ENCODE assay signal across 16 mouse cellular contexts in the genomic region with DNA sequence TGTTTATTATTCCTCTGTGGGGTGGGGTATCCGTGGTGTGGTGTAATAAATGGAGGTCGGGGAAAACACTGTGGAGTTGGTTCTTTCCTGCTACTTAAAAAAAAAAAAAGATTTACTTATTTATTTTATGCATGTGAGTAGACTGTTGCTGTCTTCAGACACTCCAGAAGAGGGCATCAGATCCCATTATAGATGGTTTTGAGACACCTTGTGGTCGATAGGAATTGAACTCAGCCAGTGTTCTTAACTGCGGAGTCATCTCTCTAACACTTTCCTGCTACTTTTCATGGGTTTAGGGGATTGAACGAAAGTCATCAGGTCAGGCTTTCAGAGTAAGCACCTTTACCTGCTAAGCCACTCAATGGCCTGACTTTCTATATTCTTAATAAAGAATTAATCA. TPM values are rescaled to one million over a fixed set of nuclear protein-coding genes. Genes with fewer than 3 reads are reported as not detected.
DNase-seq lines count a peak whose midpoint lies in the region; ATAC-seq and TF ChIP-seq lines count a peak whose summit lies in the region.
"Had no signal": no experiment of that assay in that cellular context is flagged by ENCODE, and none has a peak within 500 bp of the region (broad histone marks: within the 10 kb centered on the region; RNA-seq: fewer than 3 reads in every experiment).

No protein-coding gene starts in this region.

- no peak for TF ChIP-seq EP300 in liver, embryonic 14.5 days (IDR thresholded peaks at IDR 0.05; ENCODE audit: low read depth)

- WGBS in embryonic facial prominence, embryonic 11.5 days, result 24% methylated on average over 5 of the region's 5 CpGs
- WGBS in embryonic facial prominence, embryonic 10.5 days, result 28% methylated on average over 5 of the region's 5 CpGs
- WGBS in liver, embryonic 14.5 days (ENCODE audit: insufficient replicate concordance), result 16% methylated on average over 5 of the region's 5 CpGs

- ATAC-seq in embryonic facial prominence, embryonic 11.5 days (replicated peaks; ENCODE audit: insufficient number of reproducible peaks, low FRiP score, low TSS enrichment, low read depth), result no peak
- no peak for ATAC-seq in liver, embryonic 14.5 days (ENCODE audit: insufficient read depth)
- peak; percentile 7 for ATAC-seq in CD4-positive, CD25-positive, alpha-beta regulatory T cell, adult 4 months

- H3K27me3 ChIP-seq in embryonic facial prominence, embryonic 11.5 days (ENCODE audit: control insufficient read depth, insufficient read depth, low read length), result no peaks in the 10 kb centered on the region
- H3K27me3 ChIP-seq in embryonic facial prominence, embryonic 10.5 days (replicated peaks; ENCODE audit: low read depth, poor library complexity, severe bottlenecking), result peaks cover 29% of the 10 kb centered on the region
- no peaks in the 10 kb centered on the region for H3K27me3 ChIP-seq in liver, embryonic 14.5 days (ENCODE audit: control insufficient read depth, insufficient read depth, low read length)

- DNase-seq in embryonic facial prominence, embryonic 11.5 days (ENCODE audit: low spot score), result peak; percentile 19
- DNase-seq in embryonic facial prominence, embryonic 10.5 days (ENCODE audit: low spot score), result no peak
- DNase-seq in liver, embryonic 14.5 days (ENCODE audit: low read depth in 3 of 3, low spot score in 3 of 3), result no peak
- DNase-seq in liver, result no peak
- DNase-seq in brain, embryonic 14.5 days (ENCODE audit: low read depth), result no peak
- no peak for DNase-seq in urinary bladder, adult 18-20 months (ENCODE audit: low spot score in 2 of 2)
- no peak for DNase-seq in adrenal gland, postnatal 36 days
- DNase-seq: cerebellum, postnatal 36 days had no signal

- H3K27ac ChIP-seq in embryonic facial prominence, embryonic 11.5 days (replicated peaks; ENCODE audit: low read depth, low read length), result no peak overlapping the region
- no peak overlapping the region for H3K27ac ChIP-seq in embryonic facial prominence, embryonic 10.5 days (replicated peaks)
- H3K27ac ChIP-seq in liver, embryonic 14.5 days, result no peak overlapping the region

- H3K4me1 ChIP-seq in embryonic facial prominence, embryonic 11.5 days (ENCODE audit: control insufficient read depth, insufficient read depth, low read length), result no peaks in the 10 kb centered on the region
- peaks cover 4% of the 10 kb centered on the region; the same call in 1 of the 2 replicates for H3K4me1 ChIP-seq in embryonic facial prominence, embryonic 10.5 days
- H3K4me1 ChIP-seq in liver, embryonic 14.5 days (replicated peaks; ENCODE audit: control insufficient read depth in 2 of 2, insufficient read depth in 2 of 2, low read length in 1 of 2), result peaks cover 0 to 6% of the 10 kb centered on the region in 2 experiments; a peak in 1 of 4 replicates

- no peak overlapping the region for H3K4me2 ChIP-seq in embryonic facial prominence, embryonic 11.5 days (ENCODE audit: low read depth, low read length)
- H3K4me2 ChIP-seq in liver, embryonic 14.5 days (ENCODE audit: low read depth), result no peak overlapping the region

- TF ChIP-seq CTCF in liver, embryonic 14.5 days (IDR thresholded peaks at IDR 0.05; ENCODE audit: low read depth), result peak; percentile 27; the same call in 1 of the 2 replicates
- peak; percentile 7; the same call in 1 of the 2 replicates for TF ChIP-seq CTCF in brain, embryonic 14.5 days (IDR thresholded peaks at IDR 0.05; ENCODE audit: borderline replicate concordance, extremely low read depth, insufficient read depth, insufficient read length)

- TF ChIP-seq POLR2A in brain, embryonic 14.5 days (IDR thresholded peaks at IDR 0.05; ENCODE audit: borderline replicate concordance, extremely low read depth, insufficient read depth, insufficient read length, poor library complexity, severe bottlenecking), result no peak

- H3K9me3 ChIP-seq in embryonic facial prominence, embryonic 11.5 days (replicated peaks; ENCODE audit: control insufficient read depth, low read length), result no peaks in the 10 kb centered on the region
- H3K9me3 ChIP-seq in embryonic facial prominence, embryonic 10.5 days, result no peaks in the 10 kb centered on the region
- H3K9me3 ChIP-seq in liver, embryonic 14.5 days (ENCODE audit: control insufficient read depth, low read length), result no peaks in the 10 kb centered on the region; the same call in 1 of the 2 replicates

- no peaks in the 10 kb centered on the region for H3K36me3 ChIP-seq in embryonic facial prominence, embryonic 11.5 days (replicated peaks; ENCODE audit: control insufficient read depth, insufficient read depth, low read depth, low read length)
- H3K36me3 ChIP-seq in embryonic facial prominence, embryonic 10.5 days (replicated peaks), result no peaks in the 10 kb centered on the region
- no peaks in the 10 kb centered on the region for H3K36me3 ChIP-seq in liver, embryonic 14.5 days (replicated peaks; ENCODE audit: control insufficient read depth, insufficient read depth, low read depth)

- no peak overlapping the region for H3K9ac ChIP-seq in embryonic facial prominence, embryonic 11.5 days (replicated peaks; ENCODE audit: low read length)
- no peak overlapping the region for H3K9ac ChIP-seq in liver, embryonic 14.5 days (replicated peaks)

- H3K4me3 ChIP-seq in embryonic facial prominence, embryonic 11.5 days (ENCODE audit: low read depth, low read length), result no peak overlapping the region
- H3K4me3 ChIP-seq in embryonic facial prominence, embryonic 10.5 days, result no peak overlapping the region
- no peak overlapping the region for H3K4me3 ChIP-seq in liver, embryonic 14.5 days (ENCODE audit: insufficient read depth in 1 of 2, low read depth in 2 of 2, low read length in 2 of 2)
- H3K4me3 ChIP-seq: erythroblast, embryonic 14.5 days had no signal

RNA-seq across cellular contexts. Expression of gene Tmem192, which starts 2.2 kb away (rescaled TPM):
- 17.6 and 21.4 TPM in 2 replicates for polyA plus RNA-seq in embryonic facial prominence, embryonic 11.5 days (2014; fragmentation: Nextera tagmentation; extraction: Ambion mirVana)
- 17.6 and 18.2 TPM in 2 replicates for polyA plus RNA-seq in embryonic facial prominence, embryonic 10.5 days (2016; fragmentation: Nextera tagmentation; extraction: Ambion mirVana)
- polyA plus RNA-seq in liver, embryonic 14.5 days (2012; rRNA removed), result 6.6 and 7.1 TPM in 2 replicates
- polyA plus RNA-seq in liver, embryonic 14.5 days (2014; fragmentation: Nextera tagmentation; extraction: Ambion mirVana), result 13.4 and 13.8 TPM in 2 replicates
- polyA plus RNA-seq in CD4-positive, CD25-positive, alpha-beta regulatory T cell, adult 4 months (2017; shearing (Covaris generic)), result 10 to 100 TPM; 35.4 to 37.2 TPM
- polyA plus RNA-seq in brain, embryonic 14.5 days (2012; rRNA removed), result 15.2 and 17.7 TPM in 2 replicates
- total RNA-seq in adrenal gland, postnatal 36 days (2021), result 10 to 100 TPM; 41.4 to 73.4 TPM

RNA-seq across cellular contexts. Expression of gene Trim75, which starts 42.8 kb away (rescaled TPM):
- polyA plus RNA-seq in embryonic facial prominence, embryonic 11.5 days (2014; fragmentation: Nextera tagmentation; extraction: Ambion mirVana), result not detected in 2 replicates
- not detected in 2 replicates for polyA plus RNA-seq in embryonic facial prominence, embryonic 10.5 days (2016; fragmentation: Nextera tagmentation; extraction: Ambion mirVana)
- not detected in 2 replicates for polyA plus RNA-seq in liver, embryonic 14.5 days (2012; rRNA removed)
- not detected in 2 replicates for polyA plus RNA-seq in liver, embryonic 14.5 days (2014; fragmentation: Nextera tagmentation; extraction: Ambion mirVana)
- not detected for polyA plus RNA-seq in CD4-positive, CD25-positive, alpha-beta regulatory T cell, adult 4 months (2017; shearing (Covaris generic))
- not detected in 2 replicates for polyA plus RNA-seq in brain, embryonic 14.5 days (2012; rRNA removed)
- not detected for total RNA-seq in adrenal gland, postnatal 36 days (2021)
- total RNA-seq: gastrocnemius, adult 8-10 months; layer of hippocampus, postnatal 25 days; monocyte, adult 5-6 weeks had no signal
- polyA plus RNA-seq: erythroblast, embryonic 14.5 days; intestine, embryonic 14.5 days; liver, embryonic 16.5 days; spleen, adult 2 months had no signal
